Mouse (Mus musculus): ENCODE results near the gene Nfia. TPM values are rescaled to one million over a fixed set of nuclear protein-coding genes. Genes with fewer than 3 reads are reported as not detected.

Gene Nfia
- total RNA-seq, 1 experiment from 2014 or later: 206 TPM

DNA sequence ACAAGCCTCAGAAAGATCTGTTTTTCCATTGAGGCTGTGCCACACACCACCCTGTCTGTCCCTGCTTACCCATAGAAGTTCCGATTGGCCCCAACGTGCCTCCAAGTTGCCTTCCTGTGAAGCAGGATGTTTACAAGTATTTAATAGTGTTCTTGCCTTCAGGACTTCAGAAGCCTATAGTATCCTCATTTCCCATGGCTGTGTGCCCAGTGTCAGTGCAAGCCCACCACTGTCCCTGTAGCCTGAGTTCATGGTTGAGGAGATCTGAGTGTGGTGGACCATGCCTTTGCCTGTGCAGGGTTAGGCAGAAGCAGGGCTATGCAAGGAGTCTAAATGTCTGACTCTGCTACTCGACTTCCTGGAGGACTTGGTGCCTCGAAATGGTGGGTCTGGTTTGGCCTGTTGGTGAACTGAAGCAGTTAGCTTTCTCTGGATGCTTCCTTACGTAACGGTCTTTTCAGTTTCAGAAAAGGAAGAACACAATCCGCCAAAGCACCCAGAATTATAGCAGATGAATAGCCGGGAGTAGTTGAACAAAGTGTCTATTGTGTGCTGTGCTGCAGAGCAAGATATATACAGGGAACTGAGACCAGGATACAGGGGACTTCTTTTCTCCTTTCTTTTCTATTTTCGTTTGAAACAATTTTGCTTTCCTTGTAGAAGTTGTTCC, 99.4 kb downstream of the Nfia start:
- DNase-seq: no peak

GRCm38 (mm10) chr4:97874916-97875315, 102.4 kb downstream of the Nfia start:
- DNase-seq: no peak

- DNase-seq: peak; percentile 21
Observed at GRCm38 (mm10) chr4:97875901-97876300, 103.4 kb downstream of the Nfia start.

GRCm38 (mm10) chr4:97879696-97880095, 107.2 kb downstream of the Nfia start:
- no peak for DNase-seq

GRCm38 (mm10) chr4:97880120-97881055, 107.9 kb downstream of the Nfia start:
- no peak for DNase-seq

DNA sequence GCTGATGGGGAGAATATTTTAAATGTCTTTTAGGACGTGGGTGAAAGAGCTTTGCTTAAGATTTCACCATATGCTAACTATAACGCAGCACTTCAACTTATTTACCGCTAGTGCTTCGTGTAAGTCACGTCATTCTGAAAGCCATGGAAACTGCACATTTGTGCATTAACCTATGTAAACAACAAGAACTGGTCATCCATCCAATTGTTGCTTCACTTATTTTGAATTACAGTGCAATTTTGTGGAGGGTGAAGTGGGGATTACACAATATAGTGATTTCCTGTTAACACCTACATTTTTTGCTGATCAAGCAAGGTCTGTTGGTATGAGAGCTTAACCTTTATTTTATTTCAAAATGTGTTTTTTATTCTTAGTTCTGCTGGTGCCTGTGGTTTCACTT, 113.0 kb downstream of the Nfia start:
- DNase-seq: no peak

- DNase-seq: no peak
Observed at GRCm38 (mm10) chr4:97886220-97886619, 113.7 kb downstream of the Nfia start.

GRCm38 (mm10) chr4:97887228-97887627, 114.7 kb downstream of the Nfia start:
- no peak for DNase-seq

- DNase-seq: no peak
Observed at GRCm38 (mm10) chr4:97891063-97891462, 118.5 kb downstream of the Nfia start.

DNA sequence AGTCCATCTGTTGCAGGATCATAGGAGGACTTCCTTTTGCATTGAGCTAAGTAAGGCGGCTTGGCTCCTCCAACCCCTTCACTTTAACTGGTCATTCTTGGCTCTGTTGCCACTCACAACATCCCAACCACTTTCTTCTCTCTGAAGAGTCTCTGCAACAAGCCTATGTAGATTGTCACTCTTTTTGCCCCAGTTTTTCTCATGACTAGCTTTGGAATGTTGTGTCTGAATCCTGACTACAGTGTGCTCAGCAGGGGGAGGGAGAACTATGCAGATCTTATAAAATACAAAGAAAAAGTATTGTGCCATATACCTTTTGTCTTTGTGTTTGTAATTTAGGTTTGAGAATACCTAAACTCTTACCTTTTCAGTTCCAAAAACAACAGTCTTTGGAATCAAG, 119.1 kb downstream of the Nfia start:
- DNase-seq: no peak

- no peak for DNase-seq
Observed at GRCm38 (mm10) chr4:97893915-97894884, 121.7 kb downstream of the Nfia start.

DNA sequence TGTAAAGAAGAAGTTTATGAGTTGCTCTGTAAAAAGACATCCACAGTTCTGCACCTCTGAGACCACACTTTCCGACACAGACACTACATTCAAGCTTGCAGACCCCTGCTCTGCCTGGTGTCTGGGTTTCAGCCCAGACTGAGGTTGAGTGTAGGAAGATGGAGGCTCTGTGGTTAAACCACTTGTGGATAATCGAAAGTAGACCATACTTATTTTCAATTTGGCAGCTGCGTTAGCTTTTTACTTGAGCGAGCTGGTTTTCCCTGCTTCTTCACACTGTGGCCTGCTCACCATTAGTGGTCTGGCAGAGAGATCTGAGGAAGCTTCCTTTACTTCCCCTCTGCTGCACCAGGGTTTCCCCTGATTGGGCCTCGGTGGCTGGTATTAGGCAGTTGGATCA, 123.4 kb downstream of the Nfia start:
- no peak for DNase-seq

GRCm38 (mm10) chr4:97900256-97900944, 127.9 kb downstream of the Nfia start:
- DNase-seq: no peak

DNA sequence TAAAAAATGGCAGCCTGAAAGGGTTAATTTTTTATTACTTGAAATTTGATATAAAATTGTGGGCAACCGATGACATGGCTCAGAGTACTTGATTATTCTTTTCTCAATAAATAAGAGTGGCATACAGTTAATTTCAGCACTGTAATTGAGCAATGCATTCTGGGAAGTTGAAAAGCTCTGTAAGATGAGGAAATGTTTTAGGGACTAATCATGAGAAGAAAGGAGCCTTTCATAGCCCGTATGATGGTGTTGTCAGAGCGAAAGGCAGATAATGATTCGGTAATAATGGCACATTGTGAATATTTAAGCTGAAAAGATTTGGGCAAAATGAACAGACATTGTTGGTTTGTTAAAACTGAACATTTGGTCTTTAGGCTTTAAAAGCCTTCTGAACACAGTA, 133.3 kb downstream of the Nfia start:
- DNase-seq: no peak

- DNase-seq: no peak
Observed at GRCm38 (mm10) chr4:97908576-97909147, 136.1 kb downstream of the Nfia start.

GRCm38 (mm10) chr4:97910115-97910776, 137.7 kb downstream of the Nfia start:
- no peak for DNase-seq

DNA sequence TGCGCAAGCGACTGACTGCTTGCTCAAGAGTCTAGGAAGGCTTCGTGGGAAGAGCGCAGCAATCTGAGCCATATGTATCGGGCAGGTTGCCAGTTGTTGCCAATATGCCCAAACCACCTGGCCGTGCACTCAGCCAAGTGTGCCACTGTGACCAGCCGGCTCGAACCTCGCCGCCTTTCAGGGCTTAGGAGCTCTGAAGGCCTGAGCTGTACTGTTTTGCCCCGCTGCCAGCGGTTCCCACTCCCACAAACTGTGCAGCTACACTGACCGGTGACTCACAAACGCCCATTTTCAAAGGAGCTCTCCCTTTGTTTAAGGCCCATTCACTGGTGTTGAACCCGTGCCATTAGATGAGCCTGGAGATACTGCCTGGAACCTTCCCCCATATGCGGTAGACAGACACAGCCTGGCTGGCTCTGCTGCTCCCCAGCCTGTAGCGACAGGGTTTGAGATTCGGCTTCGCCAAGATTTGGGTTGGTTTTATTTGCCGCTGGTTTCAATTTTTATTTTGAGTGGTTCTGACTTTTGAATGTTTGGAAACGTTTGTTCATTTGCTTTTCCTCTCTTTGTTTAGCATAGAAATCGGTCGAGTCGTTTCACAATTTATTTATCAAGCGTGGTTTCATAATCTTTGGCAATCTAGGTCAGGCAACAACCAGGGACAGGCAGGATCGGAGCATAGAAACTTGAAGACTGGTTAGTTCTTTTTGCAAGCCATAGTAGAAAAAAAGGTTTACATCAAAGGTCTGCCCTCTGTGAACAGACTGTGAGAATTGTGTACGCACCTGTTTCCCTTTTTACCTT, 138.4 kb downstream of the Nfia start:
- DNase-seq: peak; percentile 39

- no peak for DNase-seq
Observed at GRCm38 (mm10) chr4:97911755-97912154, 139.2 kb downstream of the Nfia start.

- DNase-seq: no peak
Observed at GRCm38 (mm10) chr4:97912155-97912554, 139.6 kb downstream of the Nfia start.

- no peak for DNase-seq
Observed at GRCm38 (mm10) chr4:97912560-97912959, 140.0 kb downstream of the Nfia start.

Data from adrenal gland, postnatal 25 days (tissue).